Mouse (Mus musculus) heart, embryonic 13.5 days (tissue): ENCODE results near the gene Gm4846. TPM values are rescaled to one million over a fixed set of nuclear protein-coding genes. Genes with fewer than 3 reads are reported as not detected.
"Not testable (repeated sequence)": the region's sequence is repeated elsewhere in the genome, so short reads cannot be mapped to it uniquely, and the experiment has no call there.

Experiments
- ATAC-seq: fragments of 200-750 bp; cut with Nextera tagmentation; 2 replicates; pipeline ENCODE4 v1.8.0; 2017; ENCODE audit warnings: moderate TSS enrichment; ENCODE audit not compliant: insufficient number of reproducible peaks, low FRiP score, low TSS enrichment; ENCODE audit errors: extremely low read depth
- H3K27ac ChIP-seq: fragments of 300-500 bp; sonication (generic); replicated peaks from 2 replicates; pipeline ENCODE4 v1.5.1; 2015; ENCODE audit warnings: moderate library complexity, mild to moderate bottlenecking, inconsistent platforms
- H3K27me3 ChIP-seq: fragments of 300-500 bp; sonication (generic); replicated peaks from 2 replicates; pipeline ENCODE4 v1.6.1; 2015; ENCODE audit warnings: mild to moderate bottlenecking, inconsistent platforms
- H3K36me3 ChIP-seq: fragments of 300-500 bp; sonication (generic); 2 replicates; pipeline ENCODE4 v1.6.1; 2015; ENCODE audit warnings: mild to moderate bottlenecking, inconsistent platforms
- H3K4me1 ChIP-seq: fragments of 300-500 bp; sonication (generic); 2 replicates; pipeline ENCODE4 v1.6.1; 2015; ENCODE audit warnings: inconsistent platforms
- H3K4me2 ChIP-seq: fragments of 300-500 bp; sonication (generic); 2 replicates; pipeline ENCODE4 v1.6.1; 2015; ENCODE audit warnings: inconsistent platforms, mild to moderate bottlenecking, moderate library complexity
- H3K4me3 ChIP-seq: fragments of 300-500 bp; sonication (generic); 2 replicates; pipeline ENCODE4 v1.5.1; 2015; ENCODE audit warnings: moderate library complexity, mild to moderate bottlenecking, inconsistent platforms
- H3K9ac ChIP-seq: fragments of 300-500 bp; sonication (generic); 2 replicates; pipeline ENCODE4 v1.6.1; 2015; ENCODE audit warnings: inconsistent platforms, mild to moderate bottlenecking, moderate library complexity
- H3K9me3 ChIP-seq: fragments of 300-500 bp; sonication (generic); 2 replicates; pipeline ENCODE4 v1.6.1; 2016; ENCODE audit warnings: inconsistent platforms
- WGBS: fragments of 180-500 bp; shearing (Covaris S2); methylation state at CpG from one replicate; pipeline ENCODE4 v1.1.7; 2015; ENCODE audit warnings: mixed read lengths; 5-methylcytosine and 5-hydroxymethylcytosine counted together
- polyA plus RNA-seq: library from polyadenylated mRNA; unstranded; fragments of >200 nt; fragmentation: Nextera tagmentation; extraction: Ambion mirVana; gene quantifications from 2 replicates; pipeline ENCODE4 v1.2.1, GENCODE M21; 2015

Gm4846 gene
- polyA plus RNA-seq: not detected in 2 replicates

DNA sequence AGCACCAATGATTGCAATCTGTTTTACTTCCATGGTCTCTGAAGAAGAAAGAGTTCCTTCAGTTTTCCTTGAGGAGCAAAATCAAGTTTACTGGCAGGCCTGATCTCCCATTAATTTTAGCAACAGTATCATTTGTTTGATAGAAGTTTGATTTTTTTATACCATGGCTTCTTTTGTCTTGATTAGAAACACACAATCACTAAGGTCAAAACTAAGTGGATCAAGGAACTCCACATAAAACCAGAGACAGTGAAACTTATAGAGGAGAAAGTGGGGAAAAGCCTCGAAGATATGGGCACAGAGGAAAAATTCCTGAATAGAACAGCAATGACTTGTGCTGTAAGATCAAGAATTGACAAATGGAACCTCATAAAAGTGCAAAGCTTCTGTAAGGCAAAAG, at the start of gene Gm4846:
TSS of gene Gm4846 (minus strand) at position 101 of the 400 bp plus-strand sequence.
- H3K4me1 ChIP-seq, H3K27ac ChIP-seq, ATAC-seq, H3K27me3 ChIP-seq, H3K9me3 ChIP-seq, H3K9ac ChIP-seq, H3K4me2 ChIP-seq, H3K4me3 ChIP-seq, H3K36me3 ChIP-seq: not testable (repeated sequence)
- 53% methylated on average over 1 of the region's 1 CpGs for WGBS

DNA sequence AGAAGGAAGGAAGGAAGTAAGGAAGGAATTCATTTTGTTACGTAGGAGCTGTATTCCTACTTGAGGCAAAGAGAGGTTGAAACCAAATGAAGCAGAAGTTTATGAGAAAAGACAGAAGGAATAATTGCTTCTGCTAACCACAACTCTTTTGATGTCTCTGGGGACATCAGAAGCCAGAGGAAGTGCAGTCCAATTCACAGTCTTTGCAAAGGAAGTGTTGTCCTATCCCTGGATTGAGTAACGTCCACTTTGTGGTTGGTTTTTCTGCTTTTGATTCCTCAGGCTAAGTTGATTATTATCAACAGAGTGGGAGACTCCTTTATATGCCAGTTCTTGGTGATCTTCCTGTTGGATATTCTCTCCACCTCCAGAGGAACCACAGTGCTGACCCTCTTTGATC, 34.1 kb upstream of the Gm4846 start:
- not testable (repeated sequence) for ATAC-seq, H3K9ac ChIP-seq, H3K4me2 ChIP-seq, H3K4me3 ChIP-seq, H3K36me3 ChIP-seq, H3K27me3 ChIP-seq, H3K27ac ChIP-seq, H3K9me3 ChIP-seq, H3K4me1 ChIP-seq
- WGBS: 68% methylated on average over 2 of the region's 2 CpGs

DNA sequence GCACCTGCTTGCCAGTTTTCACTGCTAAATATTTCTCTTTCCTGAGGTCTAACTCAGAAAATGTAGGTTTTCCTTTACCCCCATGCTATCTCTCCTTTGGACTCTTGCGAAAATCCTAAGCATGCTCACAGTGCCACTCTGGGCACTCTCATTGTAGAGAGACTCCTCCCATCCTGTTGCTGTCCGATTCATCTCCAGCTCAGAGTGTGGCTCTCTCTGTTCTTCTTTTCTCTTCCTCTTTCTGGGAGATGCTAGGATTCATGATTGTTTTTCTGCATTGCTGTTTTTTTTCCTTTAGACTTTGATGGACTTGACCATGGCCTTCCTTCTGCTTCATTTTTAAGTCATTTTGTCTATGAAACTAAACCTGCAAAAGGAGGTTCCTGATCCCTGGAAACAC, 27.3 kb upstream of the Gm4846 start:
- H3K9me3 ChIP-seq, ATAC-seq, H3K4me3 ChIP-seq, H3K9ac ChIP-seq, H3K4me2 ChIP-seq, H3K4me1 ChIP-seq, H3K27me3 ChIP-seq, H3K27ac ChIP-seq, H3K36me3 ChIP-seq: not testable (repeated sequence)
- 67% methylated on average over 2 of the region's 2 CpGs for WGBS

DNA sequence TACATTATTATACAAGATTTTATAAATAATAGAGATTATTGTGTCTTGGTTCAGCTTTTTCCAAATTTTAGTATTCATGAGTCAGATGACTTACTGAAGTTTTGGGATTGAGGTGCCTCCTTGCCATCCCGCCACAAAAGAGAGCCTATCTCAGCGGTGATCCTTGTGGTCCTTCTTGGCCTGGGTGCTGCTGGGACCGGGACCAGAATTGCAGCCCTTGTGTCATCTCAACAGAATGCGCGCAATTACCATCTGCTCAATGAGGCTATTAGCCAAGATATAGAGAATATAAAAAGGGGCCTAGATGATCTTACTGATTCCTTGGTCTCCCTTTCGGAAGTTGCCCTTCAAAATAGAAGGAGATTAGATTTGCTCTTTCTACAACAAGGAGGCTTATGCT, 22.2 kb upstream of the Gm4846 start:
- H3K27ac ChIP-seq, H3K4me1 ChIP-seq, ATAC-seq, H3K9ac ChIP-seq, H3K36me3 ChIP-seq, H3K27me3 ChIP-seq, H3K4me2 ChIP-seq, H3K4me3 ChIP-seq, H3K9me3 ChIP-seq: not testable (repeated sequence)
- WGBS: 79% methylated on average over 6 of the region's 6 CpGs

DNA sequence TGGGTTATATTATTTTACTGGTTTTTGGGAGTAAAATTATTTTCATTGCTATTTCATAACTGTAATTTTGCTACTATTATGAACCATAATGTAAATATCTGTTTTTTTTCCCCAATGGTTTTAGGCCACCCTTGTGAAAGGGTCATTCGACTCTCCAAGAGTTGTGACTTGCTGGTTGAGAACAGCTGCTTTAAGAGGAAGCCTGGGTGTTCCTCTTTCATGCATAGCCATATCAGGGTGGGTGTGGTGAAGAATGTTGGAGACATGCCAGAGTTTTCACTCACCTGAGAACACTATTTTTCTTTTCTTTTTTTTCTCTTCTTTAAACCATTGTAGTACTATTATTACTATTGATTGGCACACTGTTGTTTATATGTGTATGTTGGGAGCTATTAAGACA, 19.2 kb upstream of the Gm4846 start:
- Histone ChIP-seq H3K4me3 (no peak overlapping the region), H3K27me3 (no peaks in the 10 kb centered on the region), H3K27ac (no peak overlapping the region), H3K36me3 (no peaks in the 10 kb centered on the region), H3K9ac (no peak overlapping the region), H3K4me1 (no peaks in the 10 kb centered on the region), H3K4me2 (no peak overlapping the region), H3K9me3 (no peaks in the 10 kb centered on the region; the same call in 1 of the 2 replicates)
- 68% methylated on average over 1 of the region's 1 CpGs for WGBS
- no peak for ATAC-seq

DNA sequence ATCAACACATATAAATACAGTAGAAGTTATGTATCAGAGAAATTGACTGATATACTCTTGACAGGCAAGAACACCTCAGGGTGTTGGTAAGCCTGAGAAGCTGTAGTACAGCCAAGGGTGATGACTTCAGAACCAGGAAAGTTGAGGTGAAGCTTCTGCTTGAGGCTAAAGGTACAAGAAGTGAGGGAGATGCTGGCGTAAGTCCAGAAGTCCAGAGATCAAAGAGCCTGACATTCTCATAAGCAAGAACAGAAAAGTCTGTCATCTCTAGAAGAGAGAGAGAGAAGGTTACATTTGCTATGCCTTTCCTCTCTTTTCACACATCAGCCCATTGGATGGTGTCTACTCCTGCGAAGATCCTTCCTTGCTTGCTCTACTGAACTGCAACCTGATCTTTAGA, 6.8 kb upstream of the Gm4846 start:
- H3K4me2 ChIP-seq, H3K36me3 ChIP-seq, H3K27me3 ChIP-seq, H3K27ac ChIP-seq, H3K4me1 ChIP-seq, H3K4me3 ChIP-seq, H3K9ac ChIP-seq, H3K9me3 ChIP-seq, ATAC-seq: not testable (repeated sequence)
- 74% methylated on average over 2 of the region's 2 CpGs for WGBS

DNA sequence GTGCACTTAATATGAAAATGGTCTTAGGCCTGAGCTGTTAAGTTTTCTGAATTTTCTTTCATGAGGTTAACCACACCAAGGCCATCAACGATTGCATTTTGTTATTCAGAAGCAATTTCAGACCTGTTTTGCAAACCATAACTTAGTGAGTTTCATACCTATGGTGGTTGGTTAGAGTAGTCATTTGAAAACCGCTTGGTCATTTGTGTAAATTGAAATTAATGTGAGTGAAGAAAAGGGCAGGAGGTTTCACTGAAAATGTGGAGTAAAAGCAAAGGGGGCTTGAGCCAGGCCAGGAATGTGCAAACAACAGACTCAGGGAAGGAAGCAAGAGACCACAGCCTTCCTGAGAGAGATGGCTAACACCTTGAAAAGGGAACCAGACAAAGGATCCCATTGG, 17.9 kb downstream of the Gm4846 start:
- Histone ChIP-seq H3K36me3 (no peaks in the 10 kb centered on the region), H3K9ac (no peak overlapping the region), H3K4me3 (no peak overlapping the region), H3K9me3 (0 out of 2 replicates have a peak, but pooled peaks cover 6% of the 10 kb centered on the region), H3K4me1 (no peaks in the 10 kb centered on the region), H3K27me3 (no peaks in the 10 kb centered on the region), H3K27ac (no peak overlapping the region), H3K4me2 (no peak overlapping the region)
- ATAC-seq: no peak
- 76% methylated on average over 2 of the region's 2 CpGs for WGBS

DNA sequence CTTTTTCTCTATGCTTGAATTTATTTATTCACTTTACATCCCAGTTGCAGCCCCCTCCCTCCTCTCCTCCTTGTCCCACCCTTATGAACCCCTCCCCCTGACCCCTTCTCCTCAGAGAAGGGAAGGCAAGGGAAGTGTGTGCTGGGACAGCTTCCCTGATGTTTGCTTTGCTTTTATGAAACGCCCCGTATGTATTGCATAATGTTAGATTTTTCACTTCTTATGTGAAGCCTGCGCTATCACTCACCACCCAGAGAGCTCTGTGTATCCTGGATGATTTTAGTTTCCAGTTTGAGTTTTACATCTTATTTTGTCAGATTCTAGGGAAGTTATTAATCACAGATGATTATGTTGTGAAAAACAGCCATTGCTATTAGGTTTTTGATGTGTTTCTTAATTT, 30.2 kb downstream of the Gm4846 start:
- no peak overlapping the region for H3K9ac ChIP-seq
- H3K4me1 ChIP-seq: no peaks in the 10 kb centered on the region
- no peak overlapping the region for H3K4me3 ChIP-seq
- no peaks in the 10 kb centered on the region for H3K9me3 ChIP-seq
- no peak overlapping the region for H3K27ac ChIP-seq
- H3K36me3 ChIP-seq: no peaks in the 10 kb centered on the region
- ATAC-seq: no peak
- H3K27me3 ChIP-seq: no peaks in the 10 kb centered on the region
- WGBS: 81% methylated on average over 3 of the region's 3 CpGs
- no peak overlapping the region for H3K4me2 ChIP-seq

DNA sequence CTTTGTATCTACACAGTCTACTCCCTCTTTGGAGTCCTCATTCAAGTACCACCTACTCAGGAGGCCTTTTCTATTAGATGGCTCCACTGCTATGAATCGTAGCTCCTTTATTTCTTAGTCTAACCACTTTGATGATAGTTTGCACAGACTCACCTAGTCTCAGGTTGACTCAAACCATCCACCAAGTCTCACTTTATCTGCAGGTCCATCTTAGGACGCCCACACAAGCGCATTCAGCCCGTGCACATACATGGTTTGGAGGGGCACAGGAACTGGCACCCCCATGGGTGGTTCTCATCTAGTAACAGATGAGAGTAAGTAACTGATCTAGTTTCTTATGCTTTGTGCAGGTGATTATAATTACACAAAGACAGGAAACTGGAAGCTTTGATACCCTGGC, 34.8 kb downstream of the Gm4846 start:
- no peaks in the 10 kb centered on the region for H3K4me1 ChIP-seq
- no peak for ATAC-seq
- no peak overlapping the region for H3K4me2 ChIP-seq
- H3K27me3 ChIP-seq: no peaks in the 10 kb centered on the region
- H3K27ac ChIP-seq: no peak overlapping the region
- WGBS: 88% methylated on average over 4 of the region's 4 CpGs
- H3K36me3 ChIP-seq: no peaks in the 10 kb centered on the region
- H3K4me3 ChIP-seq: no peak overlapping the region
- no peaks in the 10 kb centered on the region for H3K9me3 ChIP-seq
- H3K9ac ChIP-seq: no peak overlapping the region

DNA sequence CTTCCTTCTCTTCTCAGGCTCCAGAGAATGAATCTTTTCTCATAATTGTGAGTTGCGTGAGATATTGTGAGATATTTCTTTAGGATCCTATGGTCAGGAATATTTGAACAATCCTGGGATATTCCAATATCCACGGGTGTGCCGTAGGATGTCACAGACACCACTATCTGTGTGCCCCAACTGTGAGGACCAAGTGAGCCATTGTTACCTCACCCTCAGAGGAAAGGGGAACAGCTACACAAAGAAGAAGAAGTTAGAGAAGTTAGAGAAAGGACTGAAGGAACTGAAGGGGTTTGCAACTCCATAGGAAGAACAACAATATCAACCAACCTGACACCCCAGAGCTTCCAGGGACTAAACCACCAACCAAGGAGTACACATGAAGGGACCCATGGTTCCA, 55.4 kb downstream of the Gm4846 start:
- 75% methylated on average over 3 of the region's 3 CpGs for WGBS
- Histone ChIP-seq H3K36me3 (no peaks in the 10 kb centered on the region), H3K4me2 (no peak overlapping the region), H3K27me3 (no peaks in the 10 kb centered on the region), H3K4me3 (no peak overlapping the region), H3K4me1 (no peaks in the 10 kb centered on the region), H3K9me3 (no peaks in the 10 kb centered on the region), H3K9ac (no peak overlapping the region), H3K27ac (no peak overlapping the region)
- ATAC-seq: no peak

DNA sequence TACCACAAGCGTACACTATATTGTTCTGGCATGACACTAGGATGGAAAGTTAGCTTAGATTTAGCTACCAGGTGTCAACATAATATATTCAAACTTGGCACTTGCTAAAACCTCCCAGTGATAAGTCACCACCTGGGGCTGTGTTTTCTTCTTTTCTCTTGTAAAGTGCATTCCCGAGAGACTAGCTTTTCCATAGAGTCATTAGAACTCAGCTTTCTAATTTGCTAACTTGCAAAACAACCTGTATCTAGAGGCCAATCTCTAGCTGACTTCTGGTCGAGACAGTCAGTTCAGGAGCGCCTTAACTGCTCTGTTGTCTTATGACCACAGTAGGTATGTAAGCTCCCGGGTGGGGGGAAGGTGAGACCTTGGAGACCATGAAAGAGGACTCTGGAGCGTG, 58.0 kb downstream of the Gm4846 start:
- Histone ChIP-seq H3K4me1 (no peaks in the 10 kb centered on the region), H3K36me3 (no peaks in the 10 kb centered on the region), H3K27me3 (no peaks in the 10 kb centered on the region), H3K4me3 (no peak overlapping the region), H3K9me3 (no peaks in the 10 kb centered on the region), H3K4me2 (no peak overlapping the region), H3K27ac (no peak overlapping the region), H3K9ac (no peak overlapping the region)
- WGBS: 60% methylated on average over 6 of the region's 6 CpGs
- no peak for ATAC-seq
